Mouse (Mus musculus): ENCODE results near the gene Muc1.

DNA sequence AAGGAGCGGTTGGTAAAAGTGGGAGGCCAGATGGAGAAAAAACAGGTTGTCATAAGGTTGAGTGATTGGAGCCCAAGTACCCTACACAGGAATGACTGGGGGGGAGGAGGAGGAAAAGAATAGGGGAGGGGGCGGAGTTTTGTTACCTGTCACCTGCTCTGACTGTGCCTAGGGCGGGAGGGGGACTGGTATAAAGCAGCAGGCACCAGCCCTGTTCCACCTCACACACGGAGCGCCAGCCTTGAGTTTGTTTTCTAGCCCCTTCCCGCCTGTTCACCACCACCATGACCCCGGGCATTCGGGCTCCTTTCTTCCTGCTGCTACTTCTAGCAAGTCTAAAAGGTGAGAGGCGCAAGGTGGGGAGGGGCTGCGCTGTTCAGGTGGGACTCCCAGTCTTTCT lies at the start of gene Muc1:
- TF ChIP-seq CTCF (IDR thresholded peaks at IDR 0.05; ENCODE audit: low read depth, low read length) (no peak), POLR2A (IDR thresholded peaks at IDR 0.05; ENCODE audit: insufficient read depth, low read length) (no peak)

Measured in ES-Bruce4 (cell line).